Mouse (Mus musculus) ovary, postnatal 36 days (tissue): Measurements from ENCODE around the gene Hist1h1a.
"Not testable (repeated sequence)": the region's sequence is repeated elsewhere in the genome, so short reads cannot be mapped to it uniquely, and the experiment has no call there.

Experiments used
- DNase-seq: peaks from one replicate; pipeline ENCODE4 v3.0.0; 2022; ENCODE audit warnings: low spot score, mixed read lengths

The Hist1h1a gene

DNA sequence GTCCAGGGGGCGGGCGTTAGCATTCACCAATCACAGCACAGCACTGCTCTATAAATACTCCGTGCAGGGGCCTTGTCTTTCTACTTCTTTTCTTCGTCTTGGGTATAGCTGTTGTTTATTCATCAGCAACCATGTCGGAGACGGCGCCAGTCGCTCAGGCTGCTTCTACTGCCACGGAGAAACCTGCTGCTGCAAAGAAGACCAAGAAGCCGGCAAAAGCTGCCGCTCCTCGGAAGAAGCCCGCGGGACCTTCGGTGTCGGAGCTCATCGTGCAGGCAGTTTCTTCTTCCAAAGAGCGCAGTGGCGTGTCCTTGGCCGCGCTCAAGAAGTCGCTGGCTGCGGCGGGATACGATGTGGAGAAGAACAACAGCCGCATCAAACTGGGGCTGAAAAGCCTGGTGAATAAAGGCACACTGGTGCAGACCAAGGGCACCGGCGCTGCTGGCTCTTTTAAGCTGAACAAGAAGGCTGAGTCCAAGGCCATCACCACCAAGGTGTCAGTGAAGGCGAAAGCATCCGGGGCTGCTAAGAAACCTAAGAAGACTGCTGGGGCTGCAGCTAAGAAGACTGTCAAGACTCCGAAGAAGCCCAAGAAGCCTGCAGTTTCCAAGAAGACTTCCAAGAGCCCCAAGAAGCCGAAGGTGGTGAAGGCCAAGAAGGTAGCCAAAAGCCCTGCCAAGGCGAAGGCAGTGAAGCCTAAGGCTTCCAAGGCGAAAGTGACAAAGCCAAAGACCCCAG, at the start of gene Hist1h1a:
Hist1h1a (plus strand) TSS at position 81 of the 738 bp plus-strand sequence.
- DNase-seq, result peak; percentile 80

DNA sequence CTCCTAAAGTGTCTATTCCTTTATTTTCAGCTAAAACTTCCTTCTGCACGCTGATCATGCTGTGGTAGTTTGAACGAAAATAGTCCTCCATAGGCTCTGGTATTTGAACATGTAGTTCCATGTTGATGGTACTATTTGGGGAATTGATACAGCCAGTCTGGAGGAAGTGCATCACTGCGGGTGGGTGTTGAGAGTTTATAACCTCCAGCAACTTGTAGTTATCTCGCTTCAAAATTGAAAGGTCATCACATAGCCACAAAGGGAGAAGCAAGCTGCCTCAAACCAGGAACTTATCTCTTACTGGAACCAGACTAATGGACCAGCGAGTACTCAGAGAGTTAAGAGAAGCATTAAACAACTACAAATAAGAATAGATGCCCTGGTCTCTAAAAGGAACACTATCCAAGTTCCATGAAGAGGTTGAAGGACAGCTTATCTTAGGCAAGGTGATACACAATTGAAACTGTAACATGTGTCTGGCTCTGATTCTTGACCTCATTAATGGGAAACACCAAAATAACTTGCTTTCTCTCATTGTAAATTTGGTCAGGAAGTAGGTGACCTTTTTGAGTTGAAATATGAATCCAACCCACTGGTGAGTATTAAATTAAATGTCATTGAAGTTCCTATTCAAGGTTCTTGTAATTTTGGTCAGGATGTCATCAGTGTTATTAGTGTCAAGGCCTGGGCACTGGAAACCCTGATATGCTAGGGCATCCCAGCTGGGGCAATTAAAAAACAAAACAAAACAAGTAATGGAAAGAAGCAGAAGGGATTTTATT, 47.0 kb upstream of the Hist1h1a start:
- DNase-seq, result no peak

- no peak for DNase-seq
Observed at GRCm38 (mm10) chr13:23717176-23717575, 46.3 kb upstream of the Hist1h1a start.

- not testable (repeated sequence) for DNase-seq
Observed at GRCm38 (mm10) chr13:23717593-23718245, 45.7 kb upstream of the Hist1h1a start.

DNA sequence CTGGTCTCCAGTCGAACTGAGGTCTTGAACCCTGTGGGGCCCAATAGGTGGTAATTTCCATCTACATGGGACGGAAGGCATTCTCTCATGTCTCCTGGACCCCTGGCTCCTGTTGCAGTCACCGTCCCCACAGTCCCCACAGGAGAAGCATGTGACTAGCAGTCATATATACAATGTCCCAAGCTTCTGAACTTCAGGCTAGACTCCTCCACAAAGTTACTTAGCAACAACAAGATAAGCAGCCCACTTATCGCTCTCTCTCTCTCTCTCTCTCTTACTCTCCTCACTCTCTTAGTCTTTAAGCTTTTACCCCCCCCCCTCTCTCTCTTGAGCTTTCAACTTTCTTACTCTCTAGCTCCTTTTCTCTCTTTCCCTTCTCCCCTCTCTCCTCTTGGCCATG, 39.2 kb upstream of the Hist1h1a start:
- DNase-seq, result no peak

DNA sequence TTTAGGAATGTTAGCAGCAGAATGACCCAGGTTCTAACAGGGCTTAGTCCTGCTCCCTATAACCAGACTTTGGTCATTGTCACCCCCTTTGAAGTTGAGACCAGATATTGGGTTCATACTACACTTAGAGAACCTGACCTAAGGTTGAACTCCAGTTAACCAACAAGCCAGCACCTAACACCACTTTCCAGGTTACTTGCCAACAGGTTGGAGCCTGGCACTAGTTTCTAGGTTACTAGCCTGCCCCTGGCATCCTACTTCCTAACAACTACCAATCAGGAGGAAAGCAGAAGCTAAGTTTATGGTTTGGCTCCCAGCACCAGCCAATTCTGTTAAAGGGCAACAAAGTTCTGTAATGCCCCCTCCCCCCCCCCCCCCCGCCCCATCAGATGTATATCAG, 38.3 kb upstream of the Hist1h1a start:
- no peak for DNase-seq

DNA sequence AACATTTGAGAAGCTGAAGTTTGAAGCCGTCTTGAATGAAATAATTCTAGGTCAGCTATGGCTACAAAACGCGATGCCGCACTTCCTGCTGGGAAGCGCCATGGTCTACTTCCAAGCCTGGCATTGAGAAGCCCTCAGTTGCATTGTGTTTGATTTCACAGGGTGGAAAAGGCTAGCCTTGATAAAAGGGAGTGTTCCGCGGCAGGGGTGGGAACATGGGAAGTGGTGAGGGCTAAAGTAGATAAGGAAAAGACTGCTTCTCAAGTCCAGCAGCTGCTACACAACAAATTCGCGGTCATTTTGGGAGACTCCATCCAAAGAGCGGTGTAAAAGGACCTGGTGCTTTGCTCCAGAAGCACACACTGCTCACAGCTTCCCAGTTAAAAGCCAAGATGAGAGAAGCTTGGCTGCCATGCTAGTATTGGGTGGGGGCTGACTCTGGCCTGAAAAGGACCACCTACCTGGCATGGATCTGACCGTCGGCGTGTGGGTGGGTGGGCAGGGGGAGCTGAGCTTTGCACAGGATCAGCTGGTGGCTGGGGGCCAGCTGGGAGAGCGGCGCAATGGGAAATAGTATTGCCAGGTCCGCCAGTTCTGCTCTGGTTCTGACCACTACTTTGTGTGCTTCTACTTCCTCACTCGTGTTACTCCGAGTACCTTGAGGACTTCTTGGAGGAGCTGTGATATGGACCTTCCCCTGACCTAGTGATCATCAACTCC, 34.8 kb upstream of the Hist1h1a start:
- DNase-seq, result no peak

DNA sequence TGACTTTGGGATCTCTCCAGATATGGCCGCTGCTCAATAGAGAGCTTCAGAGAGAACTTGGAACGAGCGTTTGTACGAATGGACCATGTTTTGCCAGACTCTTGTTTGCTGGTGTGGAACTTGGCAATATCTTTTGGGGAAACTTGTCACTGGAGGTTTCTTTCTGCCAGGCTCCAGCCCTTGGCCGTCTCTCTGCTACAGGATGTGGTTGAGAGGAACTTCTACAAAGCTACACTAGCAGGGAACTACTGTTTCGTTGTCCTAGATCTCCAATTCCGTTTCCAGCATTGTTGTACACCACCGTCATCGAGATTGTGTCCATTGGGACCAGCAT, 34.3 kb upstream of the Hist1h1a start:
- no peak for DNase-seq

DNA sequence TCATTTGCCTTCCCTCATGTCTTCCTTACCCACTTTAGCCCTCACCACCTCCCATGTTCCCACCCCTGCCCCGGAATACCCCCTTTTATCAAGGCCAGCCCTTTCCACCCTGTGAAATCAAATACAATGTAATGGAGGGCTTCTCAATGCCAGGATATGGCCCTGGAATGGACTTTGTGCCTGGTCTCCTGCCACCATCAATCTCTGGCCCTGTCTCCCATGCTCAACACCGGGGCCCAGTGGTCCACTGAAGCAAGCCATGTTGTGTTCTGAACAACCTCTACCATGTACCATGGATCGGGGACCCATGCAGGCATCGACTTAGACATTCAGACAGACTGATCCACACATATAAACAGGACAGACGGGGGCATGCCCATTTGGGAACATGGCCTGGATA, 33.8 kb upstream of the Hist1h1a start:
- DNase-seq, result no peak

DNA sequence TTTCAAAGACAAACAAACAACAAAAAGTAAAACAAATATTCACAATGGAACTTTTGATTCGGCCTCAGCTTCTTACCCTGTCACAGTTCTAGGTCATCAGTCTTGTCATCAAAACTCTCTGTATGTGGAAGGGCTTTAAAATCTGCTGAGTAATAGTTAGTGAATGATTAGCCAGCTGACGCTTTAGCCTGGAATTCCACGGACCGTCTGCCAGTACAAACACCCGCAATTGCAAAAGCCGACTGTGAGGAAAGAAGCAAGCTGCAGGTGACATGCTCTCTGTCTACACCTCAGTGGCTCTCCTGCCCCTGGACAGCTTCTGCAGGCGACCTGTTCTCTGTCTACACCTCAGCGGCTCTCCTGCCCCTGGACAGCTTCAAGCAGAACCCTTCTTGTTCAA, 33.0 kb upstream of the Hist1h1a start:
- no peak for DNase-seq

DNA sequence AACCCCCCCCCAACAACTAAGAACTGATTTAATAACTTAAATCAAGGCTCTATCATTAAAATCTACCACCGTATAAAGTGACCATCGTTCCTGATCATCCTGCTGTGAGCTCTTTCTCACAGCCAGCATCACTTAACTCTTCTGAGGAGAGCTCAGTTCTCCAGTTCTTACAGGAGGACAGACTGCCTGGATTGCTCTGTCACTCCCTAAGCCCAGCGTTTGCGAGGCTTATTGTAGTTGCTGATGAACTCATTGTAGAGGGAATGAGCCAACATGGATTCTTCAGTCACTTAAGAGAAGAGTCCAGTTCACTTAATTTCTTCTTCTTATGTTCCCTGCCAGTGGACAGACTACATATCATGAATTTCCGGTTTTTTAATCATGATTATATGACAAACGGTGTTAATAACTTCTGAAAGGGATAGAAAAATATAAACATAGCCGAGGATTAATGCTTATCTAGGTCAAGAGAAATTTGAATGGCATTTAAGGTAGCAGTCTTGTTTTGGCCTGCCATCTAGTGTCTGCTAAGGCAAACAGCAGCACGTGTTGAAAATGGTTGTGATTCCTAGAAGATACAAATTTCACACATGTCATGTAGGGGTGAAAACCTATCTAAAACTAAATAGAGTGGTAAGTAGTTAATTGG, 31.2 kb upstream of the Hist1h1a start:
- DNase-seq, result no peak

- DNase-seq, result no peak
Observed at GRCm38 (mm10) chr13:23737091-23737490, 26.4 kb upstream of the Hist1h1a start.

GRCm38 (mm10) chr13:23738041-23738440, 25.4 kb upstream of the Hist1h1a start:
- DNase-seq, result no peak

GRCm38 (mm10) chr13:23738677-23739068, 24.8 kb upstream of the Hist1h1a start, which contains the start of gene Hist1h1c:
Gene Hist1h1c, plus strand, starts transcription at chr13:23738808.
- DNase-seq, result peak; percentile 90

- DNase-seq, result peak; percentile 87
Observed at GRCm38 (mm10) chr13:23739069-23739921, 24.2 kb upstream of the Hist1h1a start.

DNA sequence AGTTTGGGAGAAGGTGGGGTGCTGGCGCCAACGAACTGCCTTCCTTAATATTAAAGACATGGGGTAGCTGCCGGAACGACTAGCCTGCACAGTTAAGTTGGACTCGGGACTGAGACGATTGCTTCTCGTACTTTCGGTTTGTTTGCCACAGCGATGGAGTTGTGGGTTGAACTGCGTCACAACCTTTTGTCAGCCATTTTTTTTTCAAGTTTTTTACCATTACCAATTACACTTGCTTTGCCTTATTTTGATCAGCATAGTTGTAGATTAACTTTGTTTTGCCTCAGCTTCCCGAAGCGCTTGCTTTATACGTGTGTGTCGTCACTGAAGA, 23.6 kb upstream of the Hist1h1a start:
- no peak for DNase-seq

- no peak for DNase-seq
Observed at GRCm38 (mm10) chr13:23740256-23740840, 23.1 kb upstream of the Hist1h1a start.

DNA sequence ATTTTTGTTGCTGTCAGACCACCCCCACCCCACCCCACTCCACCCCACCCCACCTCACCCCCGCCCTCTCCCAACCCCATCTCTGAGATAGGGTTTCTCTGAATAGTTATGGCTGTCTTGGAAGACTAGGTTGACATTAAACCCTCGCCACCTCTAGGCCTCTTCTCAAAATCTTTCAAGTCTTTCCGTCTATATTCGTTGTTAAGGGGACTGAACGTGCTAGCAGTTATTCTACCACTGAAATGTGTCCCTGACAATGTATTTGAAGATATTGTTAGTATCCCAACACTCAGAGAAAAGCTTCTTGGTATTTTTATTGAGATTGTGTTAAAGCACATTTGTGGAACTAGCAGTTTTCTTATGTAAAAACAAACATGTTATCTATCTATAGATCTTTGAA, 22.6 kb upstream of the Hist1h1a start:
- no peak for DNase-seq

GRCm38 (mm10) chr13:23742007-23742406, 21.5 kb upstream of the Hist1h1a start:
- no peak for DNase-seq

DNA sequence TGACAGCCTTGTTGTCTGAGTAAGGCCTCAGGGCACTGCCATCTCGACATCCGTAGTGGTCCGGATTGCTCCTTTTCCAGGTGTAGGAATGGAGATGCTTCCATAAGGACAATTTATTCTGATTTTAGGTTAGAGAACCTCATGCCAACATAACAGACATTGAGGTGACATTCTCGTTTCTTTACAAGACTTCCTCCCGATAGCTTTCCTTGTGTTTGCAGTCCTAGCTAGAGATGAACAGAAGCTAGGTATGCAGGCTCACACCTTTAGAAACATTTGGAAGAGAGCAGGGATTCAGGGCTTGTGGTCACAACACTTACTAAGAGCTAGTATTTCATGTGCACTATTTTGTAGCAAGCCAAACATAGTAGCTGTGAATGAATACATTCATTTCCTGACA, 20.3 kb upstream of the Hist1h1a start:
- no peak for DNase-seq

DNA sequence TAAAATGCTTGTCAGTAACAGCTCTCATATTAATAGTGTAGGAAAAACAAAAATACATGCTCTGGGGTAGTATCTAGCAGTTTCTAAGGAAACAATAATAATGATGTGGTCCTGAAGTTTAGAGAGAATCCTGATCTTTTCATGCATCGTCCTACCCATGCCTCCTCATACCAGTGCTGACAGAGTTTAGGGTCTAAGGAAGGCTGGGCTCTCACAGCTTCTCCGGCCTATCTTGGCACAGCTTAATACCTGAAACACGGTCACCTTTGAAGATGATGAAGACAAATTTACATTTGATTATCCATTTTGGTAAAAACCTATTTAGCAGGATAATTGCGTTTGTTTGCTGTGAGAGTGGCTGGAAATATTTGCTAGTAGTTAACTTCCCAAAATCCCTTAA, 19.5 kb upstream of the Hist1h1a start:
- DNase-seq, result no peak
